Mouse (Mus musculus): ENCODE measurements around the gene Spdye4c. TPM values are rescaled to one million over a fixed set of nuclear protein-coding genes. Genes with fewer than 3 reads are reported as not detected.

The Spdye4c gene
- total and polyA plus RNA-seq, 2 experiments from 2014 or later = not detected

- no peaks in the 10 kb centered on the region for H3K9me3 ChIP-seq (ENCODE audit: low read length)
- 53% methylated on average over 6 of the region's 6 CpGs for WGBS
- ATAC-seq (no peak), DNase-seq (ENCODE audit: low spot score) (peak; percentile 27)
- no peak overlapping the region for H3K4me2 ChIP-seq (ENCODE audit: low read depth, low read length)
- no peak overlapping the region for H3K9ac ChIP-seq (replicated peaks; ENCODE audit: low read length)
- no peak overlapping the region for H3K27ac ChIP-seq
- TF ChIP-seq CTCF (IDR thresholded peaks at IDR 0.05; ENCODE audit: low read depth) = no peak
- no peaks in the 10 kb centered on the region for H3K4me1 ChIP-seq (ENCODE audit: insufficient read depth, low read length)
- H3K4me3 ChIP-seq (ENCODE audit: low read length) = no peak overlapping the region
- no peaks in the 10 kb centered on the region for H3K27me3 ChIP-seq (ENCODE audit: insufficient read depth, low read length)
- no peaks in the 10 kb centered on the region for H3K36me3 ChIP-seq (ENCODE audit: insufficient read depth, low read length)
Measured at GRCm38 (mm10) chr2:128549963-128550362, 41.0 kb upstream of the Spdye4c start.

GRCm38 (mm10) chr2:128552080-128552791 lies 38.8 kb upstream of the Spdye4c start:
- Histone ChIP-seq H3K4me1 (ENCODE audit: insufficient read depth, low read length) (no peaks in the 10 kb centered on the region), H3K27ac (no peak overlapping the region), H3K4me3 (ENCODE audit: low read length) (no peak overlapping the region), H3K36me3 (ENCODE audit: insufficient read depth, low read length) (no peaks in the 10 kb centered on the region), H3K9me3 (ENCODE audit: low read length) (no peaks in the 10 kb centered on the region), H3K27me3 (ENCODE audit: insufficient read depth, low read length) (no peaks in the 10 kb centered on the region), H3K9ac (replicated peaks; ENCODE audit: low read length) (no peak overlapping the region), H3K4me2 (ENCODE audit: low read depth, low read length) (no peak overlapping the region)
- ATAC-seq (no peak), DNase-seq (ENCODE audit: low spot score) (no peak)
- TF ChIP-seq CTCF (IDR thresholded peaks at IDR 0.05; ENCODE audit: low read depth) = no peak
- 91% methylated on average over 8 of the region's 8 CpGs for WGBS

- H3K4me3 ChIP-seq (ENCODE audit: low read length) = no peak overlapping the region
- H3K4me2 ChIP-seq (ENCODE audit: low read depth, low read length) = no peak overlapping the region
- no peaks in the 10 kb centered on the region for H3K27me3 ChIP-seq (ENCODE audit: insufficient read depth, low read length)
- DNase-seq (ENCODE audit: low spot score) (no peak), ATAC-seq (no peak)
- H3K9me3 ChIP-seq (ENCODE audit: low read length) = no peaks in the 10 kb centered on the region
- H3K36me3 ChIP-seq (ENCODE audit: insufficient read depth, low read length) = no peaks in the 10 kb centered on the region
- no peak overlapping the region for H3K9ac ChIP-seq (replicated peaks; ENCODE audit: low read length)
- no peak for TF ChIP-seq CTCF (IDR thresholded peaks at IDR 0.05; ENCODE audit: low read depth)
- WGBS = 86% methylated on average over 8 of the region's 8 CpGs
- no peaks in the 10 kb centered on the region for H3K4me1 ChIP-seq (ENCODE audit: insufficient read depth, low read length)
- no peak overlapping the region for H3K27ac ChIP-seq
Measured at GRCm38 (mm10) chr2:128552798-128553720, 38.0 kb upstream of the Spdye4c start.

- Histone ChIP-seq H3K36me3 (ENCODE audit: insufficient read depth, low read length) (no peaks in the 10 kb centered on the region), H3K27ac (no peak overlapping the region), H3K27me3 (ENCODE audit: insufficient read depth, low read length) (no peaks in the 10 kb centered on the region), H3K9me3 (ENCODE audit: low read length) (no peaks in the 10 kb centered on the region), H3K4me1 (ENCODE audit: insufficient read depth, low read length) (no peaks in the 10 kb centered on the region), H3K4me3 (ENCODE audit: low read length) (no peak overlapping the region), H3K9ac (replicated peaks; ENCODE audit: low read length) (no peak overlapping the region), H3K4me2 (ENCODE audit: low read depth, low read length) (no peak overlapping the region)
- WGBS = 76% methylated on average over 9 of the region's 9 CpGs
- TF ChIP-seq CTCF (IDR thresholded peaks at IDR 0.05; ENCODE audit: low read depth) = no peak
- DNase-seq (ENCODE audit: low spot score) (no peak), ATAC-seq (no peak)
Measured at GRCm38 (mm10) chr2:128555082-128555481, 35.9 kb upstream of the Spdye4c start.

- Histone ChIP-seq H3K4me3 (ENCODE audit: low read length) (no peak overlapping the region), H3K9me3 (ENCODE audit: low read length) (no peaks in the 10 kb centered on the region), H3K4me1 (ENCODE audit: insufficient read depth, low read length) (no peaks in the 10 kb centered on the region), H3K27me3 (ENCODE audit: insufficient read depth, low read length) (no peaks in the 10 kb centered on the region), H3K27ac (no peak overlapping the region), H3K36me3 (ENCODE audit: insufficient read depth, low read length) (no peaks in the 10 kb centered on the region), H3K9ac (replicated peaks; ENCODE audit: low read length) (no peak overlapping the region), H3K4me2 (ENCODE audit: low read depth, low read length) (no peak overlapping the region)
- DNase-seq (ENCODE audit: low spot score) (no peak), ATAC-seq (no peak)
- WGBS = 91% methylated on average over 3 of the region's 3 CpGs
- peak; percentile 29 for TF ChIP-seq CTCF (IDR thresholded peaks at IDR 0.05; ENCODE audit: low read depth)
Measured at GRCm38 (mm10) chr2:128564195-128564594, 26.8 kb upstream of the Spdye4c start.

GRCm38 (mm10) chr2:128565904-128566303 lies 25.1 kb upstream of the Spdye4c start:
- Histone ChIP-seq H3K9ac (replicated peaks; ENCODE audit: low read length) (no peak overlapping the region), H3K4me3 (ENCODE audit: low read length) (no peak overlapping the region), H3K4me1 (ENCODE audit: insufficient read depth, low read length) (no peaks in the 10 kb centered on the region), H3K36me3 (ENCODE audit: insufficient read depth, low read length) (no peaks in the 10 kb centered on the region), H3K27me3 (ENCODE audit: insufficient read depth, low read length) (no peaks in the 10 kb centered on the region), H3K4me2 (ENCODE audit: low read depth, low read length) (no peak overlapping the region), H3K9me3 (ENCODE audit: low read length) (no peaks in the 10 kb centered on the region), H3K27ac (no peak overlapping the region)
- no peak for TF ChIP-seq CTCF (IDR thresholded peaks at IDR 0.05; ENCODE audit: low read depth)
- no peak for DNase-seq (ENCODE audit: low spot score)
- no peak for ATAC-seq
- WGBS = 59% methylated on average over 8 of the region's 8 CpGs
